Mouse (Mus musculus) fibroblast of lung, adult 2 months (primary cell): Measurements from ENCODE around the gene Arhgap21.

ENCODE experiments used
- DNase-seq: peaks from one replicate; pipeline ENCODE4 v3.0.0-alpha.2; 2011; ENCODE audit warnings: low read depth

The Arhgap21 gene

GRCm38 (mm10) chr2:20966176-20967100, 2.2 kb downstream of the Arhgap21 start:
- no peak for DNase-seq

GRCm38 (mm10) chr2:20965361-20965760, 3.3 kb downstream of the Arhgap21 start:
- DNase-seq, result no peak

GRCm38 (mm10) chr2:20964461-20964860, 4.2 kb downstream of the Arhgap21 start:
- no peak for DNase-seq

- no peak for DNase-seq
Observed at GRCm38 (mm10) chr2:20963226-20963805, 5.4 kb downstream of the Arhgap21 start.

- DNase-seq, result no peak
Observed at GRCm38 (mm10) chr2:20962284-20962683, 6.4 kb downstream of the Arhgap21 start.

- no peak for DNase-seq
Observed at GRCm38 (mm10) chr2:20961825-20962224, 6.9 kb downstream of the Arhgap21 start.

- DNase-seq, result no peak
Observed at GRCm38 (mm10) chr2:20961295-20961694, 7.4 kb downstream of the Arhgap21 start.

- DNase-seq, result no peak
Observed at GRCm38 (mm10) chr2:20960668-20961035, 8.0 kb downstream of the Arhgap21 start.

GRCm38 (mm10) chr2:20959906-20960667, 8.6 kb downstream of the Arhgap21 start:
- no peak for DNase-seq

GRCm38 (mm10) chr2:20959045-20959444, 9.6 kb downstream of the Arhgap21 start:
- no peak for DNase-seq

GRCm38 (mm10) chr2:20957995-20958394, 10.7 kb downstream of the Arhgap21 start:
- DNase-seq, result no peak

GRCm38 (mm10) chr2:20956716-20957115, 12.0 kb downstream of the Arhgap21 start:
- DNase-seq, result no peak

GRCm38 (mm10) chr2:20955996-20956395, 12.7 kb downstream of the Arhgap21 start:
- DNase-seq, result no peak

- no peak for DNase-seq
Observed at GRCm38 (mm10) chr2:20955376-20955775, 13.3 kb downstream of the Arhgap21 start.

- no peak for DNase-seq
Observed at GRCm38 (mm10) chr2:20952716-20953115, 16.0 kb downstream of the Arhgap21 start.

- no peak for DNase-seq
Observed at GRCm38 (mm10) chr2:20949168-20949567, 19.5 kb downstream of the Arhgap21 start.

- no peak for DNase-seq
Observed at GRCm38 (mm10) chr2:20947036-20947435, 21.6 kb downstream of the Arhgap21 start.

GRCm38 (mm10) chr2:20945596-20945995, 23.1 kb downstream of the Arhgap21 start:
- DNase-seq, result no peak

GRCm38 (mm10) chr2:20943730-20944454, 24.8 kb downstream of the Arhgap21 start:
- DNase-seq, result no peak

GRCm38 (mm10) chr2:20943222-20943621, 25.5 kb downstream of the Arhgap21 start:
- DNase-seq, result peak; percentile 75

GRCm38 (mm10) chr2:20942434-20943198, 26.1 kb downstream of the Arhgap21 start:
- DNase-seq, result no peak
